Mouse (Mus musculus) MEL (cell line): ENCODE measurements around the gene Mrtfa.

Experiments used
- ELF1 ChIP-seq: IDR thresholded peaks from 2 replicates; pipeline ENCODE4 v1.6.1; 2014; ENCODE audit warnings: low read depth, mild to moderate bottlenecking, inconsistent platforms, low read length, improper control_type of control experiment, moderate library complexity
- EP300 ChIP-seq, 2 experiments: IDR thresholded peaks; 2 replicates each; pipeline ENCODE4 v1.6.1; 2011; ENCODE audit warnings: improper control_type of control experiment in 2 of 2, low read length in 2 of 2, low read depth in 1 of 2, mild to moderate bottlenecking in 1 of 2
- GATA1 ChIP-seq: IDR thresholded peaks from 2 replicates; pipeline ENCODE4 v1.6.1; 2011; ENCODE audit warnings: low read depth, low read length, improper control_type of control experiment
- NELFE ChIP-seq: IDR thresholded peaks from 2 replicates; pipeline ENCODE4 v1.6.1; 2011; ENCODE audit warnings: low read depth, low read length, improper control_type of control experiment
- POLR2A ChIP-seq, 2 experiments: IDR thresholded peaks; 2 replicates each; pipeline ENCODE4 v1.6.1; 2011 to 2012; ENCODE audit warnings: low read length in 2 of 2, mild to moderate bottlenecking in 2 of 2, control low read depth in 1 of 2, improper control_type of control experiment in 1 of 2, low read depth in 1 of 2, moderate library complexity in 1 of 2; ENCODE audit not compliant: control insufficient read depth in 1 of 2, insufficient read depth in 1 of 2, poor library complexity in 1 of 2
- TCF12 ChIP-seq: IDR thresholded peaks from 2 replicates; pipeline ENCODE4 v1.6.1; 2014; ENCODE audit warnings: low read depth, mild to moderate bottlenecking, inconsistent platforms, low read length, improper control_type of control experiment, moderate library complexity

- TF ChIP-seq TCF12 (no peak), ELF1 (no peak), EP300 (IDR thresholded peaks at IDR 0.05; ENCODE audit: low read depth in 1 of 2, low read length in 2 of 2) (no peak), POLR2A (IDR thresholded peaks at IDR 0.05; ENCODE audit: control insufficient read depth in 1 of 2, insufficient read depth in 1 of 2, low read depth in 1 of 2, low read length in 2 of 2, poor library complexity in 1 of 2) (no peak), NELFE (no peak), GATA1 (no peak)
Measured at GRCm38 (mm10) chr15:81049401-81050053, 141.0 kb downstream of the Mrtfa start.
